Mouse (Mus musculus): Measurements from ENCODE around the gene Mzt1. TPM values are rescaled to one million over a fixed set of nuclear protein-coding genes. Genes with fewer than 3 reads are reported as not detected.

Gene Mzt1
- 50.5 TPM for polyA plus RNA-seq (2017; shearing (Covaris generic))

GRCm38 (mm10) chr14:99046031-99046781 is at the start of gene Mzt1, which contains the start of gene Bora:
Mzt1 (minus strand) TSS chr14:99046134.
Bora (plus strand) TSS chr14:99046222.

GRCm38 (mm10) chr14:98994218-98994617 is 51.7 kb downstream of the Mzt1 start, which contains the start of gene Rpl36a-ps1:
Rpl36a-ps1 (minus strand) TSS chr14:98994318.

Other genes with a start within 250 kb of the Mzt1 start
- 7.3 TPM for gene Rpl36a-ps1, start 51.8 kb downstream of the Mzt1 start, polyA plus RNA-seq (2017; shearing (Covaris generic))
- 25.5 TPM for gene Bora, start 88 bp upstream of the Mzt1 start, polyA plus RNA-seq (2017; shearing (Covaris generic))
- gene Pibf1, start 53.3 kb upstream of the Mzt1 start, polyA plus RNA-seq (2017; shearing (Covaris generic)): 23.6 TPM
- 9.0 TPM for gene Dis3, start 53.6 kb upstream of the Mzt1 start, polyA plus RNA-seq (2017; shearing (Covaris generic))

Measured in activated CD4-positive, CD25-positive, alpha-beta regulatory T cell, adult 9 weeks (primary cell).